Mouse (Mus musculus) spleen, postnatal 4 days (tissue): Measurements from ENCODE around the gene Trp53i13.
A peak's percentile ranks its signal among the peaks of the same experiment; 100 is the strongest.

Experiments used
- DNase-seq, 2 experiments: peaks; one replicate each; pipeline ENCODE4 v3.0.0; 2022; ENCODE audit warnings: low spot score in 2 of 2

Gene Trp53i13

DNA sequence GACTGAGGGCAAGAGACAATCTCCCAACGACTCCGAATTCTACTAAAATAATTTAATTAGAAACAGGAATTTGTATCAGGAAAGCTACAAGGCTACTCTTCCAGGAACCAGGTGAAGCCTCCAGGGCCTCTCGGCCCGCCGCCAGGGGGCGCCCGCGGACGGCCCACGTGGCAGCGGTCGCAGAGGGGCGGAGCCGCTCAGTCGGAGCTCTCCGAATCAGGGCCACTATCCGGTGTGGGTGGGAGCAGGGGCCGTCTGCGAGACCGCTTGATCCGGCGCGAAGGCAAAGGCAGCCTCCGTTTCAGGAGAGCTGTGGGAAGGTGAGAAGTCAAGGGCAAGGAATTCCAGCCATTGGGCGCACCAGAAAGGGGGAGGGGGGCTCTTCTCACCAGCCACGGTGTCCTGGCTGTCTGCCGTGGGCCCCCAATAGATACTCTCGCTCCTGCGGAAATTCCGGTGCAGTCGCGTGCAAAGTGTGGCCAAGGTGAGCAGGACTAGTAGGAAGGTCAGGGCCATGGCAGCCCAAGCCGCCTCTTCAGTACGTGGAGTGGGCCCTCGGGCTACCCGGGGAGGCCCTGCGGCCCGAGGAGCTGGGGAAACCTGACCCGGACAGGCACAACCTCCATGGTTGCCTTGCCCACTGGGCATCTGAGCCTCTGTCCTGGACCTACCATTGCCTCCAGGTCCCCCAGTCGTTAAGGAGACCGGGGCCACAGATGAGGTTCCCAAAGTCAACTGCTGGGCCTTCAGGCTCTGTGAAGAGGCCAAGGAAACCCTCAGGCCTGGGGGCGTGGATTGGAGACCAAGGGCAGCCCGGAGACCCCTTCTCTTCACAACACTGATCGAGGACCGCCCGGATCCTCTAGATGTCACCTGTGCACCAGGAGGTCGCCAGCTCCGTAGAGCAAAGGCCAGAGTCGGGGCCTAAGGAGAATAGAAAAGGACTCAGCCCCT is 7.4 kb downstream of the Trp53i13 start:
- peak; percentile 83 to 95 for DNase-seq

GRCm38 (mm10) chr11:77507426-77507825 is 8.4 kb downstream of the Trp53i13 start:
- DNase-seq: no peak

- no peak for DNase-seq
These were observed 8.8 kb downstream of the Trp53i13 start for GRCm38 (mm10) chr11:77506941-77507340.

GRCm38 (mm10) chr11:77506273-77506672 is 9.5 kb downstream of the Trp53i13 start:
- peak in 1 of 2 experiments; percentile 63 for DNase-seq

DNA sequence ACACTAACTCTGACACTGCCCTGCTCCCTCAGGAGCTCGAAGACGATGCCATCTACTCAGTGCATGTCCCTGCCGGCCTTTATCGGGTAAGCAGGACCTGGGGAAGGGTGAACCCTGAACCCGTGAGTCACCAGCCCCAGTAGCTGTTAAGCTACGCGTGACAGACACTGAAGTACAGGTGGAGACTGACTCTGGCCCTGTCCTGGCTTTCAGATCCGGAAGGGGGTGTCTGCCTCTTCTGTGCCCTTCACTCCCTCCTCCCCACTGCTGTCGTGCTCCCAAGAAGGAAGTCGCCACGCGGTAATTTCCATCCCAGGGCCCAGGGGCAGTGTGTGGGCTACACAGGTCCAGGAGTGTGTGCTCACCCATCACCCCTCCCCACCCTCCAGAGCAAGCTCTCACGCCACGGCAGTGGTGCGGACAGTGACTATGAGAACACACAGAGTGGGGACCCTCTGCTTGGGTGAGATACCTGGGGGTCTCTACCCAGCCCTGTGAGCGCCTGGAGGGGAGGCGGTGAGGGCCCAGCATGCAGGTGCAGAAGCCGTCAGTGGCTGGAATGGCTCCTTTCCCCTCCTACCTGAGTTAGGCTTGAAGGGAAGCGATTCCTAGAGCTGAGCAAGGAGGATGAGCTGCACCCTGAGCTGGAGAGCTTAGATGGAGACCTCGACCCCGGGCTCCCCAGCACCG is 10.3 kb downstream of the Trp53i13 start:
- no peak for DNase-seq

GRCm38 (mm10) chr11:77504377-77504776 is 11.4 kb downstream of the Trp53i13 start:
- no peak for DNase-seq

DNA sequence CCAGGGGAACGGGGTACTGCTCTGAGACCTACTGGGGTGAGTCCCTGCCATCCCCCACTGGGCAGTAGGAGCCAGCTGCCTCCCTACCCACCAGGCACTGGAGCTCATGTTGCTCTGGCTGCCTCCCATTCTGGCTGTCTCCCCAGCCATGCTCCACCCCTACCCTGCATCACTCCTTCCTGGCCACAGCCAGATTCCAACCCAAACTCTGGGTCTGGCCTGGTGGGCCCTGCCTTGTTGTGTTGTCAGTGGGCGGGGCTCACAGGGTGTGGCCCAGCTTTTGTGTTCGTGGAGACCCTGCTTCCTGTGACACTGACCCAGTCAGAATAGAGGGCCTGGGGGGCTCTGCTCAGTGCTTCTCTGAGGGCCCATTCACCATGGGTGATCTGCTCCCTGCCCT is 12.3 kb downstream of the Trp53i13 start:
- DNase-seq: no peak

DNA sequence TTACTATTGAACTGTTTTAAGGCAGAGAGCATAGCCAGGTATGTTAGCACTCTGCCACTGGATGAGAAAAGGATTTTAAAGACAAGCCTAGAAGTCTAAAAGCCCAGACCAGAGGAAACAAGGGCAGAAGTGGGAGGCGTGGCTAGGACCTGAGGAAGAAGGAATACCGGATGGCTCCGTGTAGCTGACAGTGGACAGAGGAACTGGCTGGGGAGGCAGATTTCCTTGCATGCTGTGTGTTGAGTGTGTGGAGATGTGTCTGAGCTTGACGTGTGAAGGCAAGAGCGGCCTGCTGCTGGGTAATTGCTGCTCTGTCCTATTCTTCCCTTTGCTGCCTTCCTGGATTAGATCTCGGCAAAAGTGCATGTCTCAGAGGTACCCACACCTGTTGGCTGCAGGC is 13.3 kb downstream of the Trp53i13 start:
- no peak for DNase-seq

DNA sequence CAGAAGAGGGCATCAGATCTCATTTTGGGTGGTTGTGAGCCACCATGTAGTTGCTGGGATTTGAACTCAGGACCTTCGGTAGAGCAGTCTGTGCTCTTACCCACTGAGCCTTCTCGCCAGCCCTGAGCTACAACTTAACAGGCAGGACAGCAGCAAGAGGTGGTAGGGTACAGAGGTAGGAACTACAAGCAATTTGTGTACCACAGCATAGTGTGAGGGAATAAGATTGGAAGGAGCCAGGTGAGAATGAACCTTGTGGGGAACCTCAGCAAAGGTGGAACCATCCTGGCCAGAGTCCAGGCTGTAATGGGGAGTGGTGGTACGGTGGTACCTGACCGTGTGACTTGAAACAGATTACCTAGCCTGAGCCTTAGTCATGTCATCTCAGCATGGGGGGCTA is 13.8 kb downstream of the Trp53i13 start:
- DNase-seq: no peak

DNA sequence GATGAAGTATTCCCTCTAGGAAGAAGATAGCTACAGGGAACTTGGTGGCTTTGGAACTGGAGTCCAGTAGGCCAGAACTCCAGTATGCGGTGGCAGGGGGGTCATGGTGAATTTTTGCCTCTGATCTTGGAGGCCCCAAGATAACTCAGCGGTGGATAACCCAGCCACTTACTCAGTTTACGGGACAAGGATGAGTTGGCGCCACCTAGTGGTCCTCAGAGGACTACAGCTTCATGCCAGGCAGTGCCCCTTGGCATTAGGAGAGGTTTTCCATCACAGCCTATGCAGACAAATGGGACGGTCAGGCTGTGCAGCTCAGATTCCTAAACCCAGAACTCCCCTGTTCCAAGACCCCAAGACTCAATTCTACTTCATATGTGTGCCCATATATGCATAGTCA is 14.4 kb downstream of the Trp53i13 start:
- DNase-seq: peak; percentile 74 to 90

DNA sequence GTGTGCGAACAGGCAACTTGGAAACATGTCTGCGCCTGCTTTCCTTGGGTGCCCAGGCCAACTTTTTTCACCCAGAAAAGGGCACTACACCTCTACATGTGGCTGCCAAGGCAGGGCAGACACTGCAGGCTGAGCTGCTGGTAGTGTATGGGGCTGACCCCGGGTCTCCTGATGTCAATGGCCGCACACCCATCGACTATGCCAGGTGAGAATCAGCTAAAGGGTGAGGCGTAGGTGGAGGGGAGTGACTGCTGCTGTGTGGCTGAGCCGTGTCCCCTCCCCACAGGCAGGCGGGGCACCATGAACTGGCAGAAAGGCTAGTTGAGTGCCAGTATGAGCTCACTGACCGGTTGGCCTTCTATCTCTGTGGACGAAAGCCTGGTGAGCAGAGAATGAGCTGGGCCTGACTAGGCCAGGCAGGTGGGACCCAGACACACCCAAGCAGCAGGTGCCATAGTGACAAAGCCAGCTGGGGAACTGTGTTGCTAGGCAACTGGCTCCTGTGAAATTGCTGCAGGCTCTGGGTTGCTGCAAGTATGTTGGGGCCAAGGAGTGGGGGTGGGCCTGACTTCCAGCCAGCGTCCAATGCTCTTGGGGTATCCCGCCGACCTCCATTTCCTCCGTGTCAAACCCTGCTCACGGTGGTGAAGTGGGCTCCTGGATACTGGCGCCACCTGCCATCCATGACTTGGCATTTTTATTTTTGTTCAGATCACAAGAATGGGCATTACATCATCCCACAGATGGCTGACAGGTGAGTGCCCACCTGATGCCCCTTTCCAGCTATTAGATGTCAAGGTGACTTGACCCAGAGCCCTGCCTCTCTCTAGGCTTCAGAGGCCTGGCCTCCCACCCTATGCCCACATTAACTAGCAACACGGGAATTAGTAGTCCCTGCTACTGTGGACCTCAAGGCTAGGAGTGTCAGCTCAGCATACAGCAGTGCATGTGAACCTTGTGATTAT is 15.1 kb downstream of the Trp53i13 start:
- no peak for DNase-seq

DNA sequence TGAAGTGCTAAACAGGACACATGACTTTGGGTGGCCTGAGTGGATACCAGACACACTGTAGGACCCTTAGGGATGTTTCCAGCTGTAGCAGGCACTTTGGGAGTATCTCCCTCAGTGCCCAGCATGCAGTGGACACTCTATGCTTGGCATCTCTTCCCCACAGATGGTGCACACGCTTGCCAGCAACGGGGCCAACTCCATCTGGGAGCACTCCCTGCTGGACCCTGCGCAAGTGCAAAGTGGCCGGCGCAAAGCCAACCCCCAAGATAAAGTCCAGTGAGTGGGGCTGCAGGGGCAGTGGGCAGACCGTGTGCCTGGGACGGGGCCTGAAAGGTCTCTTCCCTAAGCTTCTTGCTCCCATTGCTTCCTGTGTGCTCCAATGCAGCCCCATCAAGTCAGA is 16.4 kb downstream of the Trp53i13 start:
- no peak for DNase-seq

GRCm38 (mm10) chr11:77498261-77499139 is 17.3 kb downstream of the Trp53i13 start:
- no peak for DNase-seq

DNA sequence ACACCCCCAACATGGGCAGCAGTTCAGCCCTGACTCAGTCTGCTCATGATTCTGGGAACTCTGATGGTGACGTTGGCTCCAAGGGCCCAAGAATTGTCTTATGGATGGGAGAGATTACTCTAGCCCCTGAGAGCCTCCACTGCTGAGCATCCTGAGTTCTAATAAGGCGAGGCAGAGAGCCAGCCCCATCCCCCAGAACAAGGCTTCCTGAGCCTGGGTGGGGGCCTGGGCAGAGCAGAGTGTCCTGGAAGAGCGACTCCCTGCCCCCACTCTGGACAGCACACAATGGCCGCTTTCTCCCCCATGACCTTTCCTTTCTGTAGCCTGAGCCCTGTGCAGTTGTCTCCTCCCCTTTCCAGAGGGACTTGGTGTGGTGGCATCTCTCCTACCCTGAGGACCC is 17.9 kb downstream of the Trp53i13 start:
- DNase-seq: no peak

DNA sequence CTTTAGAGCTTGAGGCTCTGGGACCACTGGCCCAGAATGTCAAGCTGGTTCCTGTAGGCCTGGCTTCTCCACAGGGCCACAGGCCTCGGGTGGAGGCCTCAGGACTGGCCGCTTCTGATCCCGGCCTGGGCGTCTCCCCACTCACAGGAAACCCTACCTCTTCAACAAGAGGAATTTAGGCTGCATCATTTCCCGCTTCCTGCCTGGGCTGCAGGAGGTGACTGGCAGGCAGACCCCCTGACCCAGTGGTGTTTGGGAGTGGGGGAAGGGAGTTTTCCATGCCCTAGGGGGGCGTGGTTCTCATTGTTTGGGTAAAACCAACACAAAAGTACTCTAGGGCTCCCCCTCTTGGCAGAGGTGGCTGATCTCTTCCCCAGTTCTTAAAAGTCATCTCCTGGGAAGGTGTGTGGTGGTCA is 18.4 kb downstream of the Trp53i13 start:
- peak; percentile 56 to 80 for DNase-seq

GRCm38 (mm10) chr11:77495507-77495906 is 20.3 kb downstream of the Trp53i13 start:
- DNase-seq: no peak

- no peak for DNase-seq
These were observed 21.0 kb downstream of the Trp53i13 start for GRCm38 (mm10) chr11:77494782-77495181.

GRCm38 (mm10) chr11:77494344-77494676 is 21.5 kb downstream of the Trp53i13 start:
- no peak for DNase-seq

DNA sequence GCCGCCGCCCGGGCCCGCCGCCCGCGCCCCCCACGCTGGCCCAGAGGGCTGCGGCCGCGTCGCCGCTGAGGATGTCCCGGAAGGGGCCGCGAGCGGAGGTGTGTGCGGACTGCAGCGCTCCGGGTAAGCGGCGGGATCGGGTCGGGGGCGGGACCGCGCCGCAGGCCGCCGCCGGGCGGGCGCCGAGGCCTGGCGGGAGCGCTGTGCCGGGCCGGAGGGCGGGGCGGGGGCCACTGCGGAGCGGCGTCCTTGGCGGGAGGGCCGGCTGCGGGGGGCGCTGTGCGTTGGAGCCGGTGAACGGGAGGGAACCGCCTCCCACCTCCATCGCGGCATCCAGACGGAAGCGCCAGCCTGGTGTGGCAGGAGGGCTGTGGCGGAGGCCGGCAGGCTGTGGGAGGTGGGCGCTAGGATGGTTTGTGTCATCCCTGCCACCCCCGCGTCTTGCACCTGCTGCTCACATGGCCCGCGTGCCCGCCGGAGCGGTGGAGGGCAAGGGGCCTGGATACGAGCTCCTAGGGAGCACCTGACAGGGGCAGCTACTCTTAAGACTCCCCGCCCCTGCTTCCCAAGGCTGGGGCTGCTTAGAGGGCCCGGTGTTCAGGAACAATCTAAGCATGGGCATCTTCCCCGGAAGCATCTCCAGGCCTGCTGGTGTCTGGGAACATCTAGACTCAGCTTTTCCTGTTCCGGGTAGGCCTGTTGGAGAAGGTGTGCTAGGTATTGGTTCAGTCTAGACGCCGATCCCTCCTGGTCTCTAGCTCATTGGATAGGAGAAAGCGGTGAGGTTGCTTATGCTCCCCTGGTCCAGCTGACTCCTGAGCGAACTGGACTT is 22.1 kb downstream of the Trp53i13 start, which contains the start of gene Git1:
Git1 (plus strand) TSS at position 51 of the 832 bp plus-strand sequence.
- peak; percentile 41 to 80 for DNase-seq

GRCm38 (mm10) chr11:77492911-77493332 is 22.9 kb downstream of the Trp53i13 start:
- peak; percentile 89 to 93 for DNase-seq
